Mouse (Mus musculus) CH12.LX (cell line): ENCODE data around the gene Prkag3. TPM values are rescaled to one million over a fixed set of nuclear protein-coding genes. Genes with fewer than 3 reads are reported as not detected.

Experiments
- DNase-seq: peaks from one replicate; pipeline ENCODE4 v3.0.0-alpha.2; 2013; ENCODE audit errors: extremely low read depth
- H3K27ac ChIP-seq: 2 replicates; pipeline ENCODE4 v1.5.1; 2012; ENCODE audit warnings: low read depth, mild to moderate bottlenecking, control low read depth, moderate library complexity; ENCODE audit not compliant: insufficient read depth
- H3K27me3 ChIP-seq: replicated peaks from 2 replicates; pipeline ENCODE3; 2012; ENCODE audit warnings: inconsistent platforms
- H3K36me3 ChIP-seq, 2 experiments: replicated peaks in 1 of 2; 2 replicates each; pipeline versions ENCODE3 to v1.6.1; 2012; ENCODE audit warnings: inconsistent platforms in 1 of 2, low read length in 1 of 2, mild to moderate bottlenecking in 1 of 2, mixed read lengths in 1 of 2, moderate library complexity in 1 of 2; ENCODE audit not compliant: control insufficient read depth in 1 of 2, insufficient read depth in 1 of 2
- H3K4me1 ChIP-seq, 2 experiments: 2 replicates each; pipeline ENCODE4 v1.6.1; 2012; ENCODE audit warnings: inconsistent platforms in 1 of 2, moderate library complexity in 1 of 2; ENCODE audit not compliant: insufficient read depth in 2 of 2, control insufficient read depth in 1 of 2
- H3K4me2 ChIP-seq: 2 replicates; pipeline ENCODE4 v1.6.1; 2012; ENCODE audit warnings: low read depth, mild to moderate bottlenecking, control low read depth; ENCODE audit not compliant: poor library complexity, insufficient read depth, severe bottlenecking
- H3K4me3 ChIP-seq, 3 experiments: fragments of 150-350 bp in 1 of 3; sonication (generic) in 1 of 3; replicated peaks in 1 of 3; 2 replicates each; pipeline versions ENCODE3 to v1.5.1; 2011 to 2012; ENCODE audit warnings: low read depth in 2 of 3, low read length in 2 of 3, mild to moderate bottlenecking in 2 of 3, moderate library complexity in 2 of 3, control low read depth in 1 of 3, improper control_type of control experiment in 1 of 3, inconsistent platforms in 1 of 3, mixed read lengths in 1 of 3; ENCODE audit not compliant: poor library complexity in 1 of 3
- H3K79me2 ChIP-seq: replicated peaks from 2 replicates; pipeline ENCODE4 v1.6.1; 2012; ENCODE audit warnings: mild to moderate bottlenecking, moderate library complexity; ENCODE audit not compliant: control insufficient read depth, poor library complexity, insufficient read depth, severe bottlenecking; ENCODE audit errors: extremely low read depth
- H3K9ac ChIP-seq: 2 replicates; pipeline ENCODE4 v1.6.1; 2012; ENCODE audit warnings: low read depth, mild to moderate bottlenecking, control low read depth, moderate library complexity; ENCODE audit not compliant: insufficient read depth
- H3K9me3 ChIP-seq: replicated peaks from 2 replicates; pipeline ENCODE3; 2012; ENCODE audit warnings: low read length, inconsistent platforms, mixed read lengths
- CHD2 ChIP-seq: IDR thresholded peaks from 2 replicates; pipeline ENCODE4 v1.6.1; 2011; ENCODE audit warnings: low read length, improper control_type of control experiment
- EP300 ChIP-seq: IDR thresholded peaks from 2 replicates; pipeline ENCODE4 v1.6.1; 2011; ENCODE audit warnings: low read length, improper control_type of control experiment
- JUN ChIP-seq: IDR thresholded peaks from 2 replicates; pipeline ENCODE4 v1.6.1; 2011; ENCODE audit warnings: low read depth, mild to moderate bottlenecking, low read length, improper control_type of control experiment, moderate library complexity; ENCODE audit not compliant: insufficient read depth
- MAFK ChIP-seq: IDR thresholded peaks from 2 replicates; pipeline ENCODE4 v1.6.1; 2011; ENCODE audit warnings: low read length, improper control_type of control experiment; ENCODE audit not compliant: insufficient replicate concordance
- MAX ChIP-seq: IDR thresholded peaks from 2 replicates; pipeline ENCODE4 v1.6.1; 2011; ENCODE audit warnings: low read length, improper control_type of control experiment
- MXI1 ChIP-seq: IDR thresholded peaks from 2 replicates; pipeline ENCODE4 v1.6.1; 2011; ENCODE audit warnings: mild to moderate bottlenecking, low read depth, low read length, improper control_type of control experiment
- NELFE ChIP-seq: IDR thresholded peaks from 2 replicates; pipeline ENCODE4 v1.6.1; 2011; ENCODE audit warnings: low read depth, low read length, improper control_type of control experiment
- POLR2A ChIP-seq: IDR thresholded peaks from 2 replicates; pipeline ENCODE4 v1.6.1; 2011; ENCODE audit warnings: low read depth, mild to moderate bottlenecking, improper control_type of control experiment, low read length
- POLR2AphosphoS2 ChIP-seq: IDR thresholded peaks from 2 replicates; pipeline ENCODE4 v1.6.1; 2011; ENCODE audit warnings: low read depth, low read length, improper control_type of control experiment
- TBP ChIP-seq: conservative IDR thresholded peaks from 2 replicates; pipeline ENCODE4 v1.6.1; 2011; ENCODE audit warnings: low read depth, low read length, improper control_type of control experiment
- TCF12 ChIP-seq: IDR thresholded peaks from 2 replicates; pipeline ENCODE4 v1.6.1; 2014; ENCODE audit warnings: low read depth, mild to moderate bottlenecking, inconsistent platforms, low read length, improper control_type of control experiment
- UBTF ChIP-seq: IDR thresholded peaks from 2 replicates; pipeline ENCODE4 v1.6.1; 2012; ENCODE audit warnings: low read depth, mild to moderate bottlenecking, inconsistent platforms, low read length, improper control_type of control experiment, moderate library complexity
- USF1 ChIP-seq: IDR thresholded peaks from 2 replicates; pipeline ENCODE4 v1.6.1; 2014; ENCODE audit warnings: low read depth, mild to moderate bottlenecking, inconsistent platforms, low read length, improper control_type of control experiment
- USF2 ChIP-seq: conservative IDR thresholded peaks from 2 replicates; pipeline ENCODE4 v1.6.1; 2011; ENCODE audit warnings: low read depth, low read length, improper control_type of control experiment
- ZNF384 ChIP-seq: IDR thresholded peaks from 2 replicates; pipeline ENCODE4 v1.6.1; 2012; ENCODE audit warnings: low read depth, low read length, improper control_type of control experiment, inconsistent platforms
- dilution Hi-C: fragments of 300-500 bp; cut with MboI; formaldehyde crosslinking; loops from 2 replicates; pipeline ENCODE4 v1.14.3; 2020; ENCODE audit warnings: low sequenced_read_pairs; ENCODE audit not compliant: extremely low pct_unique_long_range_greater_than_20kb, extremely low pct_ligation_motif_present
- in situ Hi-C: fragments of 300-500 bp; cut with MboI; formaldehyde crosslinking; loops from 3 replicates; pipeline ENCODE4 v1.14.3; 2019; ENCODE audit warnings: low sequenced_read_pairs, low pct_ligation_motif_present, low pct_unique_long_range_greater_than_20kb, mixed read lengths
- polyA plus RNA-seq: library from polyadenylated mRNA; unstranded; fragments of >175 nt; gene quantifications from 2 replicates; pipeline ENCODE4 v1.2.1, GENCODE M21; 2012; ENCODE audit warnings: low read depth; ENCODE audit not compliant: insufficient read length
- total RNA-seq, 2 experiments: library from RNA; depleted of rRNA; stranded (reverse); fragments of 300-350 nt in 1 of 2; fragments of >200 nt in 1 of 2; gene quantifications; 2 replicates each; pipeline ENCODE4 v1.2.3; 2012 to 2014

Gene Prkag3
- total and polyA plus RNA-seq, 3 experiments: 0.09 to 0.13 TPM; not detected in 1

GRCm38 (mm10) chr1:74753266-74753974 lies 4.4 kb upstream of the Prkag3 start:
- dilution Hi-C loops: no loop called here
- peaks cover 21 to 32% of the 10 kb centered on the region in 2 experiments for H3K4me1 ChIP-seq
- TF ChIP-seq NELFE (0 out of 2 replicates have a peak, but pooled peaks have one; percentile 12), MAX (0 out of 2 replicates have a peak, but pooled peaks have one; percentile 12), EP300 (peak; percentile 41), ZNF384 (no peak), CHD2 (peak; percentile 41; the same call in 1 of the 2 replicates), UBTF (no peak)
- TF ChIP-seq, all 38 proteins: peak for 4
- DNase-seq: peak; percentile 73
- in situ Hi-C loops: loop anchor here (5.0 to 10.0 kb wide), 2 partner anchors 36 to 109 kb away; no protein-coding TSS in a partner anchor
- no peaks in the 10 kb centered on the region for H3K79me2 ChIP-seq
- H3K36me3 ChIP-seq: no peaks in the 10 kb centered on the region
- no peak overlapping the region for H3K9ac ChIP-seq
- H3K4me2 ChIP-seq: no peak overlapping the region
- no peaks in the 10 kb centered on the region for H3K9me3 ChIP-seq
- peak overlapping the region; percentile 23 for H3K27ac ChIP-seq
- H3K27me3 ChIP-seq: no peaks in the 10 kb centered on the region
- H3K4me3 ChIP-seq: no peak overlapping the region

- H3K4me1 ChIP-seq: peaks cover 21 to 33% of the 10 kb centered on the region in 2 experiments
- dilution Hi-C loops (no loop called here), in situ Hi-C loops (loop anchor here (5.0 to 10.0 kb wide), 2 partner anchors 36 to 108 kb away; no protein-coding TSS in a partner anchor)
- no peak overlapping the region for H3K9ac ChIP-seq
- peak; percentile 48 for DNase-seq
- no peak overlapping the region for H3K27ac ChIP-seq
- H3K36me3 ChIP-seq: no peaks in the 10 kb centered on the region
- no peak overlapping the region for H3K4me2 ChIP-seq
- H3K27me3 ChIP-seq: peaks cover 1% of the 10 kb centered on the region
- H3K79me2 ChIP-seq: no peaks in the 10 kb centered on the region
- no peak overlapping the region for H3K4me3 ChIP-seq
- H3K9me3 ChIP-seq: no peaks in the 10 kb centered on the region
- peak; percentile 70 for TF ChIP-seq USF2
- peak; percentile 53; the same call in 1 of the 2 replicates for TF ChIP-seq USF1
- TF ChIP-seq MXI1: no peak
Measured at GRCm38 (mm10) chr1:74752833-74753232, 3.8 kb upstream of the Prkag3 start.

DNA sequence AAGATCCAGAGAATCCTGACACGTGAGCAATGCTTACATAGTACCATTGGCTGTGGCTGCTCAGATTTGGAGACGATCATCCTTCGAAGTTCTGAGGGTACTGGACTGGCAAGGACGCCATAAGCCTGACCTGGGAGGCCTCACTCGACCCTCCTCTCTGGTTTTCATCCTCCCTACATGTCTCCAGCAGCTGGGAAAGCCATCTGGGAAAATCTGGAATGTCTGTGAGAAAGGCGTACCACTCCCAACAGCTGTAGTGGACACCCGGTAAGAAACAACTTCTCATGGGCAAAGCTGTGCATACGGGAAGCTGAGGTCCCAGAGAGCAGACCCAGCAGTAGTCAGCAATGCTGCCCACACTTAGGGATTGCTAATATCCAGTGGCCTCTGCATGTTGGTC lies 3.1 kb upstream of the Prkag3 start:
- dilution Hi-C loops: no loop called here
- Histone ChIP-seq H3K36me3 (no peaks in the 10 kb centered on the region), H3K4me1 (peaks cover 21 to 33% of the 10 kb centered on the region in 2 experiments), H3K9me3 (no peaks in the 10 kb centered on the region), H3K9ac (no peak overlapping the region), H3K4me3 (no peak overlapping the region), H3K27me3 (peaks cover 8% of the 10 kb centered on the region), H3K79me2 (no peaks in the 10 kb centered on the region), H3K4me2 (no peak overlapping the region), H3K27ac (no peak overlapping the region)
- TF ChIP-seq USF1 (no peak), TCF12 (no peak), POLR2AphosphoS2 (no peak), MAFK (no peak), JUN (no peak), POLR2A (no peak), TBP (no peak)
- DNase-seq: no peak
- in situ Hi-C loops: loop anchor here (5.0 to 10.0 kb wide), 2 partner anchors 35 to 107 kb away; no protein-coding TSS in a partner anchor
